Mouse (Mus musculus): ENCODE data around the gene Cog5. TPM values are rescaled to one million over a fixed set of nuclear protein-coding genes. Genes with fewer than 3 reads are reported as not detected.

Gene Cog5
- total and polyA plus RNA-seq, 3 experiments, result 34.8 to 42.7 (median 39.3) TPM

- Histone ChIP-seq H3K27me3 (replicated peaks) (no peaks in the 10 kb centered on the region), H3K4me1 (ENCODE audit: control insufficient read depth in 1 of 2, insufficient read depth in 2 of 2) (no peaks in the 10 kb centered on the region), H3K4me3 (replicated peaks in 1 of 3; ENCODE audit: low read depth in 2 of 3, low read length in 2 of 3, poor library complexity in 1 of 3) (no peak overlapping the region), H3K27ac (ENCODE audit: insufficient read depth, low read depth) (no peak overlapping the region), H3K79me2 (replicated peaks; ENCODE audit: control insufficient read depth, extremely low read depth, insufficient read depth, poor library complexity, severe bottlenecking) (no peaks in the 10 kb centered on the region), H3K36me3 (replicated peaks in 1 of 2; ENCODE audit: control insufficient read depth in 1 of 2, insufficient read depth in 1 of 2, low read length in 1 of 2) (no peaks in the 10 kb centered on the region), H3K9me3 (replicated peaks; ENCODE audit: low read length) (no peaks in the 10 kb centered on the region), H3K4me2 (ENCODE audit: insufficient read depth, low read depth, poor library complexity, severe bottlenecking) (no peak overlapping the region), H3K9ac (ENCODE audit: insufficient read depth, low read depth) (no peak overlapping the region)
- TF ChIP-seq NRF1 (IDR thresholded peaks at IDR 0.05; ENCODE audit: low read depth, low read length) (no peak), TBP (conservative IDR thresholded peaks at IDR 0.05; ENCODE audit: low read depth, low read length) (no peak), MEF2A (IDR thresholded peaks at IDR 0.05; ENCODE audit: borderline replicate concordance, low read depth, low read length) (no peak), JUND (conservative IDR thresholded peaks at IDR 0.05; ENCODE audit: low read depth, low read length) (no peak)
- dilution Hi-C loops (cut with MboI; ENCODE audit: extremely low pct_ligation_motif_present, extremely low pct_unique_long_range_greater_than_20kb, low sequenced_read_pairs) (no loop called here), in situ Hi-C loops (cut with MboI; ENCODE audit: low pct_ligation_motif_present, low pct_unique_long_range_greater_than_20kb, low sequenced_read_pairs) (no loop called here)
- no peak for DNase-seq (ENCODE audit: extremely low read depth)
These were observed 309.4 kb downstream of the Cog5 start for GRCm38 (mm10) chr12:31964074-31964473.

DNA sequence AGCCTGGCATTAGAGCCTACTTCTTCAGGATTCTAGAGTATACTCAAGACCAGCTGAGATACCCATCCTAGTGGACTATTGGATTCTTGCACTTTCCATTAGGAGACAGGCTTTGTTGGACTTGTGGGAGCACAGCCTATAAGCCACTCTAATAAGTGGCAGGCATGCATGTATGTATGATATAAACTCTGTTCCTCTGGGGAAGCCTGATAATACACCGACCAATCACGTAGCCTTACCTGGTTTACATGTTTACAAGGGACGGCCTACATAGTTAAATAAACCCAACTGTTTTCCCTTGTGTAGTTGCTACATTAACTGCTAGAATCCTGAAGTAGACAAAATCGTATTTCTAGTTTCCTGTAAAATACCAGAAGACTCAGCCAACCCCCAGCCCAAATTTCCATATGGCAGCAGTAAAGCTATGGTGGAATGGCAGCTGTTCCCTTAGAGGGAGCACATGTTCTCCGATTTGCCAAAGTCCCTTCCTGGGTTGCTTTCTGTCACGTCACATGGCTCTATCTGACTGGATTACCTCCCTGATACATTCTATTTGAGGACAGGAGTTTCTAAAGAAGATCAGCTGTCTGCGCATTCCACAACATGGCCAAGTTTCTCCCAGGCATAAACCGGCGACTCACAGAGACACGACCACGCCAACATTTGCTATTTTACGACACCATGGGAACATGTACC lies 311.0 kb downstream of the Cog5 start:
- Histone ChIP-seq H3K9me3 (replicated peaks; ENCODE audit: low read length) (no peaks in the 10 kb centered on the region), H3K4me2 (ENCODE audit: insufficient read depth, low read depth, poor library complexity, severe bottlenecking) (no peak overlapping the region), H3K27ac (ENCODE audit: insufficient read depth, low read depth) (no peak overlapping the region), H3K9ac (ENCODE audit: insufficient read depth, low read depth) (no peak overlapping the region), H3K4me3 (replicated peaks in 1 of 3; ENCODE audit: low read depth in 2 of 3, low read length in 2 of 3, poor library complexity in 1 of 3) (no peak overlapping the region), H3K27me3 (replicated peaks) (no peaks in the 10 kb centered on the region), H3K4me1 (ENCODE audit: control insufficient read depth in 1 of 2, insufficient read depth in 2 of 2) (no peaks in the 10 kb centered on the region), H3K79me2 (replicated peaks; ENCODE audit: control insufficient read depth, extremely low read depth, insufficient read depth, poor library complexity, severe bottlenecking) (no peaks in the 10 kb centered on the region), H3K36me3 (replicated peaks in 1 of 2; ENCODE audit: control insufficient read depth in 1 of 2, insufficient read depth in 1 of 2, low read length in 1 of 2) (no peaks in the 10 kb centered on the region)
- in situ Hi-C loops (cut with MboI; ENCODE audit: low pct_ligation_motif_present, low pct_unique_long_range_greater_than_20kb, low sequenced_read_pairs) (no loop called here), dilution Hi-C loops (cut with MboI; ENCODE audit: extremely low pct_ligation_motif_present, extremely low pct_unique_long_range_greater_than_20kb, low sequenced_read_pairs) (no loop called here)
- no peak for DNase-seq (ENCODE audit: extremely low read depth)
- no peak for TF ChIP-seq MAFK (IDR thresholded peaks at IDR 0.05; ENCODE audit: insufficient replicate concordance, low read length)
- TF ChIP-seq JUN (IDR thresholded peaks at IDR 0.05; ENCODE audit: insufficient read depth, low read depth, low read length), result no peak
- TF ChIP-seq ELF1 (IDR thresholded peaks at IDR 0.05; ENCODE audit: low read depth, low read length), result no peak
- TF ChIP-seq NRF1 (IDR thresholded peaks at IDR 0.05; ENCODE audit: low read depth, low read length), result no peak
- TF ChIP-seq POLR2A (IDR thresholded peaks at IDR 0.05; ENCODE audit: low read depth, low read length), result no peak
- TF ChIP-seq TBP (conservative IDR thresholded peaks at IDR 0.05; ENCODE audit: low read depth, low read length), result no peak
- TF ChIP-seq NELFE (IDR thresholded peaks at IDR 0.05; ENCODE audit: low read depth, low read length), result no peak
- no peak for TF ChIP-seq ETS1 (conservative IDR thresholded peaks at IDR 0.05; ENCODE audit: low read depth, low read length)
- TF ChIP-seq ZKSCAN1 (IDR thresholded peaks at IDR 0.05; ENCODE audit: borderline replicate concordance, low read depth, low read length), result no peak
- no peak for TF ChIP-seq RCOR1 (conservative IDR thresholded peaks at IDR 0.05; ENCODE audit: low read depth, low read length)
- no peak for TF ChIP-seq EP300 (IDR thresholded peaks at IDR 0.05; ENCODE audit: low read length)
- TF ChIP-seq PAX5 (IDR thresholded peaks at IDR 0.05; ENCODE audit: low read length), result no peak
- TF ChIP-seq MXI1 (IDR thresholded peaks at IDR 0.05; ENCODE audit: low read depth, low read length), result no peak
- no peak for TF ChIP-seq SMC3 (IDR thresholded peaks at IDR 0.05; ENCODE audit: low read depth, low read length)
- no peak for TF ChIP-seq GABPA (IDR thresholded peaks at IDR 0.05; ENCODE audit: insufficient replicate concordance, low read depth, low read length)
- TF ChIP-seq ZC3H11A (IDR thresholded peaks at IDR 0.05; ENCODE audit: low read depth, low read length), result no peak
- TF ChIP-seq ZMIZ1 (IDR thresholded peaks at IDR 0.05; ENCODE audit: low read depth, low read length), result no peak
- TF ChIP-seq MAZ (IDR thresholded peaks at IDR 0.05; ENCODE audit: low read depth, low read length), result no peak
- TF ChIP-seq CHD2 (IDR thresholded peaks at IDR 0.05; ENCODE audit: low read length), result no peak
- TF ChIP-seq IRF4 (IDR thresholded peaks at IDR 0.05; ENCODE audit: low read depth, low read length), result no peak

All from CH12.LX (cell line).